Mouse (Mus musculus) urinary bladder, adult 2 months (tissue): Measurements from ENCODE around the gene Ugt1a10. TPM values are rescaled to one million over a fixed set of nuclear protein-coding genes. Genes with fewer than 3 reads are reported as not detected.

Experiments used
- DNase-seq: peaks from one replicate; pipeline ENCODE4 v3.0.0; 2022; ENCODE audit warnings: low spot score
- polyA plus RNA-seq: library from polyadenylated mRNA; depleted of rRNA; stranded (reverse); fragments of >200 nt; gene quantifications from 2 replicates; pipeline ENCODE4 v1.2.3, GENCODE M21; 2012

The Ugt1a10 gene
- polyA plus RNA-seq, 1 experiment = not detected

DNA sequence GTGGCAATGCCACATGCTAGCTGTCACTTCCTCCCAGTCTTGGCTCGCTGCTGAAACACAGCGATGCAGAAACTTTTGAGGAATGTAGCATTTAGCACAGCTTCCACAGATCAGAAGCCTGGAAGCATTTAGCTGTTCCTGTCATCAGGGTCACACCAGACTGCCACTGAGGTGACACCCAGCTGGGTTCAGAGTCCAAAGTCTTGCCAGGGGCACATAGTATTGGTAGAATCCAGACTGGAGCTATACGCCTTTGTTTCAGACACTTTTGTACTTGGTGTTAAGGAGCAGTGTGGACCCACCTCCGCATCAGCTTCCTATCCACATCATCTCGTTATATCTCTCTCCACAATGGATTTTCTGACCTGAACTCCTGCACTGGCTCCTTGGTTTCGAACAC, 198.4 kb downstream of the Ugt1a10 start:
- no peak for DNase-seq

DNA sequence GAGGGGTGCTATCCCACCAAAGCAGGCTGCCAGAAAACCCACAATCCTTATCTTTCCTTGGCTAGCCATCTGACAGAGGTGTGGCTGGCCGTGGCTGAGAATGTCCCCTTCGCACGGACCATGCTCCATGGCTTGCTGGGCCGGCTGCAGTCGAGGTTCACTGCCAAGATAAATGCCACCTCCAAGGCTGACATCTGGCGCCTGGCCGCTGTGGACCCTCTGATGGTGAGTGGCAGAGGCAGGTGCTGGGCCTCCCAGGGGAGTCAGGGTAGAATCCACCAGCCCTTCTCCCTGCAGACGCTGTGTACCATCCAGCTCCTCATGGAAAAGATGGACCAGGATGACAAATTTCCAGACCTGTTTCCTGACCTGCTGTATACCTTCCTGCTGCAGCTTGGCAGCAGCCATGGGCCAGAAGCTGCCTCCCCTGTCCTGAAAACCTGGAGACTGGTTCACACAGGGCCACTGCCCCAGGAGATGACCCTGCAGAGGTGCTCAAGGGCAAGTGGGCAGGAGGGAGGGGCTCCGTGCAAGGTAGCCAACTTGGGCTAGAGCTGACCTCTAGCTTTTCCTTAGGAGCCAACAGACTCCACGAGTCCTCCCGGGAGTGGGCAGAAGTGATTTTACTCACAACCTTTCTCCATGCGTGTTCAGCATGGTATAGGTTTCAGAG, 199.7 kb downstream of the Ugt1a10 start:
- no peak for DNase-seq

DNA sequence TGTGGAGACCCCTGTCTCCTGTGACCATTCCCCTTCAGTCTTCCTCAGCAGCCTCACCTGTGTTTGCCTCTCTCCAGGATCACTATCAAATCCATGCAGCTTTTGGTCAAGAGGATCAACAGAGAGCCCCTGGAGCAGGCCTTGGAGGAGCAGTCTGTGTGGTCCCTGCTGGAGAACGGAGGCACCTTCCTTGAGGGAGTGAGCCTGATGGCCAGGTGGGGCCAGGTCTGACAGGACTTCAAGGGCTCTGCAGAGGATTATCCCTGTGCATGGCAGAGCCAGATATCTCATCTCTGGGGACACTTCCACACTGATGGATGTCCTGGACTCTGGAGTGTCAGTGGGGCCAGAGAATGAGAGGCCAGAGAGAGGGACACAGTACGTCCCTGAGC, 200.3 kb downstream of the Ugt1a10 start:
- DNase-seq = no peak

DNA sequence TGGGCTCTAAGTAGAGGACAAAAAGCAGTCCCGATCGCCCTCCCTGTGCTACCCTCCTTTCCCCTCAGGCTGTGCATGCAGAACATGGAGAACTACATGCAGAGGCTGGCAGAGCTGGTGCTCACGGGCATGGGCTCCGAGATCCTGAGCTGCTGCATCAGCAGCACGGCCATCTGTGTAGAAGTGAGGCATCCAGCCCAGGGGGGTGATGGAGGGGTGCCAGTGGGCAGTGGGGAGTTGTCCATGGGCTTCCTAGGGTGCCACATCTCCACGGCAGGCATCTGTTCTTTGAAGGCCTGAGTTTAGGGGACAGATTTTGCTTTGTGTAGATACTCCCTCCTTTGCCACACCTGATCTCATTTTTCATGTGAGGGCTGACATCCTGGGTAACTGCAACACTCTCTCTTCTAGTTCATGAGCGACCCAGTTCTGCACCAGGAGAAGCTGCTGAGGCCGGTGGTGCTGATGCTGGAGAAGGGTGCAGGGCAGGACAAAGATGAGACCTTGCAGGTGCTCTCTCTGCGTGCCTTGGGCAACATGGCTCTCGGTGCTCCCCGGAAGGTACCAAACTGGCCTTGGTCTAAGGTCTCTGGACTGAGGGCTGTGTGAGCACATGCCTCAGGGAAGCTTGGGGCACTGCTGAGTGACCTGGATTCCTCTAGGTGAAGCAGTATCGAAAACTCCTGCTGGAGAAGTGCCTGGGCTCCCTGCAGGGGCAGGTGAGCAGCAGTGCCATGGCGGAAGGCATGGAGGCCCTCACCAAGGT, 201.0 kb downstream of the Ugt1a10 start:
- no peak for DNase-seq

DNA sequence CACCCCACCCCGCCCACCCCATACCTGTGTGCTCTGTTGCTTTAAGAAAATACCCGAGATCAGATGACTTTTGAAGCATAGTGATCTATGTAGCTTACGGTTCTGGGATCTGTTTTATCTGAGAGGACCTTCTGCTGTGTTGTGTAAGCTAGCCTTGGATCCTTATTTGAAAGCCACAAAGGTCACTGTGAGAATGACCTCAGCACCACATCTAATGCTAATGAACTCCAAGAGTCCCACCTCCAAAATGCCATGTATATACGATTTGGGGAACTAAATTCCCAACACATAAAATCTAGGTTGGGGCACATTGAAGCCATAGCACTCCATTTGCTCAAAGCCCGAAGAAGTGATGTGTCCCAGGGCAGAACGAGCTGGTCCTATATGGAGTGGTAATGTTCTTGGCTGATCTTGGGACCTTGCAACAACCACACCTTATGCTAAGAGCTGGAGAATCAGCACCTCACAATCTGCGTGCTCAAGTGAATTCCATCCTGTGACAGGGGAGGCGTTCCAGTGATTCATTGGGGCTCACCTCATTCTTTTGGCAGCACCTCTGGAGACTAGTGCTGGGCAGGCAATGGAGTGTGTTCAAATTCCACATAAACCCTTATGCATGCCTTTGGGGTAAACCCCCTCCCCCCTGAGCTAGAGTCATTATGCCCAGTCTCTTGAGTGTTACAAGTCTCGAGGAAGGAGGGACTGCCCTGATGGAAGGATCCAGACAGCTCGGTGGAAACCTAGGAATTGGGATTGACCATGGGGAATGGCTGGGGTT, 201.9 kb downstream of the Ugt1a10 start:
- DNase-seq = no peak

DNA sequence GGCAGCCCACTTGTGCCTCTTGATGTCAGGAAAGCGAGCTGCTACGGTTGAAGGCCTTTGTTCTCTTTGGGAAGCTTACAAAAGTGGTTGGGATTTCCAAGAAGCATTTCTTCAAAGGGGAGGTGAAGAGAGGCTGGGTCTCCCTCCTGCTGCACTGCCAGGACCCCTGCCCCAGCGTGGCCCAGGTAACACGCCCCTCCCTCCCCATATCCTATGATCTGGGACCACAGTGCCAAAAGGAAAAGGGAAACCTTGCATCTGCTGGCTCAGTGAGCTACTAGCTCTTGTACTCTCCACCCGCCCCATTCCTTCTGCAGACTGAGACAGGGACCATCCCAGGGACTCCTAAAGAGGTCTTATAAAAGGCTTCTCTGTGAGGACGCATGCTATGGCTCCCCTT, 202.5 kb downstream of the Ugt1a10 start:
- DNase-seq = no peak

DNA sequence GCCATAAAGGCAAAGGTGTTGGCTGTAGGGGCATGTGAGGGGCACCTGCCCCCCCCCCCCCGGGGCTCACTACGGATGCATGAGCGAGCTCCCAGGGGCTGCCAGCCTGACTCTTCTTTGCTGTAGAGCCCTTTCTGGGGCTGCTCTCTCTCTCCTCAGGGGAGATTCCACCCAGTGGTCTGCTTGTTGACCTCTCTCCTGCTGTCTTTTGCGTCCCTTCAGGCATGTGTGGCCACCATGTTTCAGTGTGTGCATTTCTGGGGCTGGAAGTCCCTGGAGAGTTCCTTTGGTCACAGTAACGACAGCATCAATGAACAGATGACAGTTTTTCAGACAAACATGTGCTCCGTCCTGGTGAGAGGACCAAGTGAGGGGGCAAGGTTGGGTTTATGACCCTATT, 203.2 kb downstream of the Ugt1a10 start:
- DNase-seq = no peak

DNA sequence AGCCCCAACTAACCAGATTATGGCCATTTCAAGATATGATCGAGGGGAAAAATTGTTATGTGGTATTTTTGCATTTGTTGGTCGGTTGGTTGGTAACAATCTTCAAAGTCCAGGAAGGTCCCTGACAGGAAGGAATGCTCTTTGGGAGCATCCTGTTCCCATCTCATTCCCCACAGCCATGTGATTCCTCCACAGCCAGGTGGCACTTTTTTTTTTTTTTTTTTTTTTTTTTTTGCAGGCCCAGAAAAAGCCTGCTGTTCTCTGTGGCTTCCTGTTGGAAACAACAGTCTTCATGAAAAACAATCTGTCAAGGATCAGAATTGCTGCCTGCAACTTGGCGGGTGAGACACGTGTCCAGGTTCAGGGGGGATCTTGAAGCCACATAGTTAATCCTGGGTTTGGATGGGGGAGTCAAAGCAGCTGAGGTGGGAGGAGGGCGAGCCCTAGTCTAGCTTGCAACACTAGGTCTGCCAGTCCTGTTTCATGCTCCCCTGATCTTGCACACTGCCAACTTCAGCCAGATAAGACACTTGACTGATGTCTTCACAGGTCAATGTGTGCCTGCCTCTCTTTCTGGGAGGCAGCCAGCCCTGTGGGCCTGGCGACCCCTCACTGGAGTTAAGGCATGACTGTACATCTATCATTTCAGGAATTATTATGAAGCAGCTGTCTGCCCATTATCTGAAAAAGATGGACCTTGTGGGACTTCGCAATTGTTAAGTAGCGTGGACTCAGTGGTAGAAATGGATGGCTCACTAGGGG, 203.9 kb downstream of the Ugt1a10 start:
- no peak for DNase-seq

DNA sequence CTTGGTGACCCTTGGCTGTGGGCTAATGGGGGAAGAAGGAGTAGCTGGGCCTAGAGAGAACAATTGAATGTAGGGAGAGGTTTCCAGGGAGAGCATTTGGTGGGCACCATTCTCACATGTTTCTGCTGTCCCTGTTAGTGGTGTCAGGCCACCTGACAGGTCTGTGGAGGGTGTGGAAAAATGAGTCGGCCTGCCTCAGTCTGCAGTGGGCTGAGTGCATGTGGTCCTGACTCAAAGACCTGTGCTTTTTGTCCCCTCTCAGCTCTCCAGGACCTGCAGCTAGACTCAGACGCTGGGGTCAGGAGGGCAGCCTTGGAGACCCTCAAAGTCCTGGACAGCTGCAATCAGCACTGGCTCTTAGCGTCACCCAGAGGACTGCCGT, 204.4 kb downstream of the Ugt1a10 start:
- DNase-seq = no peak

DNA sequence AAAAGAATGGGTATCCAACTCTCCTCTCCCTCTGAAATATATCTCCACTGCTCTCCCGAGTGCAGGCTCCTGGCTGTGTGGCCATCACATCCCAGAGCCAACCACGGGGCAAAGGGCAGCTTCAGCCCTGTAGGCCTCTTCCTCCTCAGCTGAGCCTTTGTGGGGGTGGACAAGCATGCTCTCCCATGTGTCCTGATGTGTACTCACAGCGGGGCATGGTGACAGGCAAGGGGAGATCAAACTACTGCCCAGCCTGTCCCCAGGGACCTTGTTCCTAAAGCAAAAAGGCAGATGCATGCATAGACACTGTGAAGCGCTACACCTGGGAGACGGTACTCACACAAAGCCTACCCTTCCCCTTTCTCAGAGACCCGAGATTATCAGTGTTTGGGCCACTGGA, 204.9 kb downstream of the Ugt1a10 start:
- no peak for DNase-seq

DNA sequence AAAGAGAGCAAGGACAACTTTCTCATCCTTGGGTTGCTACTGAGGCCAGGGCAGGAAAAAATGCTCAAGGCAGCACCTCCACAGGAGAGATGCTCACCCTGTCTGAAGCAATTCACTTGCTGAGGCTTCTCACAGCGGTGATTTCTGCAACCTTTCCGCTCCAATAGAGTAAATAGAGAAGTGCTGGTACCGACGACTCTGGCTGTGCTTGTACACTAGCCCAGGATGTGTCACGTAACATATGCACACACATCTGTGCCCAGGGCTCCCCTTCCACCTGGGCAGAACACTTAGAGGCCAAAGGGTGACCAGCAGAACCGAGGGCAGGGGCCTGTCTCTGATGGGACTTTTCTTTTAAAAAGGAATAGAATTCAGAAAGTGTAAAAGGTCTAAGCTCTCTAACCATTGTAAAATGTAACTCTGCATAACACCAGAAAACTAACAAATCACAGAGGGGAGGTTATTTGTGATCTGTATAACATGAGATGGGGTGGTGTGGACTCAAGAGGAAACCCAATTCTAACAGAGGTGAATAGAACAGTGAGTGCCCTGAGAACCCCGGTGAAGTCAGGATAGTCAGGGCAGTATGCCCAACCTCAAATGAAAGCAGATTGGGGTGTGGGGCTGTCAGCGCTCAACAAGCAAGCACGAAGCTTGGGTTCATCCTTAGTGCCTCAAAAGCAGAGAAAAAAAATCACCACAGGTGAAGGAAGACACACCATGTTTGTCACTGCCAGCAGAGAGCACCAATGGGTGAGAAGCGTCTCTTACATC, 205.6 kb downstream of the Ugt1a10 start:
- peak; percentile 40 for DNase-seq

DNA sequence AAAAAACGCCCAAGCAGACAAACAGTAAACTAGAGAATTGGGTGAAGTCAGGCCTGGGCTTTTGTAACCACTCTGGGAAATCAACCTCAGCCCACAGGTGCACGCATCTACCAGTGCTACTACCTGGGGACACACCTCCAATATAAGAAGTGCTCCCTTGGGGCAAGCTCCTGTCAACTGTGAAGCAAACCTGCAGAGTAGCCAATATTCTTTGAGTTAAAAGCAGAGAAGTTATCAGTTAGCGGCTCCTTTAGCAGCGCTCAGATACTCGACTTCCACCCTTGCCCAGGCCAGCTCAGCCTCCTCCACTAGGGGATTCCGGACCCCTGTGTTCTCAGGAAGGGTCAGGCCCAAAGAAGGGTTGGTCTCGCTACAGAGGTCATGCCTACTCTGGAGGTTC, 206.5 kb downstream of the Ugt1a10 start:
- no peak for DNase-seq

DNA sequence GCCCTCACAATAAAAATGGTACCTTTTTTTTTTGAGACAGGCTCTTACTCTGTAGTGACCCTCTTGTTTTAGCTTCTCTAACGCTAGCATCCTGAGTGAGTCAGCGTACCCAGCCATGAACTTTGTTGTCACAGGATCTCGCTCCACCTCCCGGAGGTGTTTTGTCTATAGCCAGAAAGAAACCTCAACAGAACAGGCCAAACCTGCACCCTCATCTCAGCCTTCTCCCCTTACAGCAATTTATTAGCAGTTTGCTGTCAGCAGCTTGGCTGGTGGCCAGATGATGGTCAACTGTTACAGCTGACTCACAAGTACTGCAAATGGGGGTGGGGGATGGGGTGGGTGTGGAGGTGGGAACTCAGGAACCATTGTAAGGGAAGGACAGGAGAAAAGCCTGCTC, 207.1 kb downstream of the Ugt1a10 start:
- DNase-seq = peak; percentile 94

DNA sequence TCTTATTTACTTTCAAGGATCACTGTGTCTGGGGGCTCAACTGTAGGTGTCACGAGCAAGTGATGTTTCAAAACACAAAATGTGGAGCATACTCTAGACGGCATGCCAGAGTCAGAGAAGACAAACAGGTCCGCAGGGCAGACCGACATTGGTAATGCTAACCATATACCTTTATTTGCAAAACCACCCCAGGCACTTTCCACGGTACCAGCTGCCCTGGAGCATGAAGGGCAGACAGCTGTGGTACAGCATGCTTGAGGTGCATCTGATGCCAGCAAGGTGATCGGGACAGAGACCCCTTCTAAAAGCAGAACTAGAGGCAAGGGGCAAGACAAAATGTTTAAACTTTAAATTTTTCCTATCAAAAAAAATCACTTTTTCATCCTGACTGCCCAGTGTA, 207.8 kb downstream of the Ugt1a10 start:
- no peak for DNase-seq

DNA sequence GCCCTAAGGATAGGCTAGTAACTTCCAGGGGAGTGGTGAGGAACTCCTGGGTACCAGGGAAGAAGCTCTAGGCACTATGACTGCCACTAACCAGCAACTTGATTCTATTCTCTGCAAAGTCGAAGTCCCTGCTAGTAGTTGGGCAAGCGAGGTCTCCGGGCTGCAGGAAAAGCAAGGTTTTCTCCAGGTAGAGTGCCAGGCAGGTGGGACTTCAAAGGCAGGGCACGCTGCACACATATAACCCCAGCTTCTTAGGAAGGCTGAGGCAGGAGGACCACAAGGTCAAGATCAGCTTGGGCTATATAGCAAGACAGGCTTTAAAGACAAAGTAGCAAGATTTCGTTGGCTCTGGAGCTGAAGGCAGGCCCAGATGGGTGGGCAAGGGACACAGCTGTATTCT, 208.6 kb downstream of the Ugt1a10 start:
- no peak for DNase-seq

DNA sequence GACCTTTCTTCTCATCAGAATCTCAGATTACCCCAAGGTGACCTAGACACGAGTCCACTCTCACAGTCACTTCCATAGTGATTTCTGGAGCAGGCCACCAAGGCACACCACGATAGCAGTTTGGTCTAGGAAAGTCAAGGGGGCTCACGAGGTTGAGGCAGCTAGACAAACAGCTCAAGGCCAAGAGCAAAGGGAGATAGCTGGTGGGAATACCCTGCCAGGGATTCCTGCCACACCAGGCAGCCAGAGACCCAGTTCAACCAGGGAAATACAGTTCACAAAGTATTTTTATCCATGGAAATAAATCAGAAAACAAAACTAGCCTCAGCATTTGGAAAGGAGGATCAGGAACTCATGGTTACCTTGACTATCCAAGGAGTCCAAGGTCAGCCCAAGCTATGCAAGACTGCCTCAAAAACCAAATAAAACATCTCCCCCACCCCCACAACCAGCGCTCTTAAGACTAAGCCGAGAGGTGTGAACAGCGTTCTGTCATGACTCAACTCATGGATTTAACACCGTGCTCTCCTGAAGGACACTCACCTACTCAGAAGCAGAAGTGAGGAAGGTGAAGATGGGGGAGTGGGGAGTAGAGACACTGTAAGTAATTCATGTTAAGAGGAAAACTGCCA, 209.2 kb downstream of the Ugt1a10 start:
- DNase-seq = no peak

DNA sequence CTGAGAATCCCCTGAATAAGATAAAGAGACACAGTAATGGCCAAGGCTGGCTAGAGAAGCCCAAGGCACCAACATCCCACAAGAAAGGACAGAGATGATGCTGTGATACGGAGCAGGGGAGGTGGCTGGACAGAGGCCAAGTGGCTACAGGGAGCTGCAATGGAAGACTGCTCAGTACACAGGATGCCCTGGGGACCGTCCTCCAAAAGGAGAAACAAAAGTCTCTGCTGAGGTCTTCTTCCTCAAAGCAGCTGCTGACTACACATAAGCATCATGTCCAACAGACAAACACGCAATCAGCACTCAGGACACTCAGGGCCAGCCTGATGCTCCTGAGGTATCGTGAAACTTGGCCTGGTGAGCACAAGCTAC, 209.7 kb downstream of the Ugt1a10 start:
- peak; percentile 42 for DNase-seq

DNA sequence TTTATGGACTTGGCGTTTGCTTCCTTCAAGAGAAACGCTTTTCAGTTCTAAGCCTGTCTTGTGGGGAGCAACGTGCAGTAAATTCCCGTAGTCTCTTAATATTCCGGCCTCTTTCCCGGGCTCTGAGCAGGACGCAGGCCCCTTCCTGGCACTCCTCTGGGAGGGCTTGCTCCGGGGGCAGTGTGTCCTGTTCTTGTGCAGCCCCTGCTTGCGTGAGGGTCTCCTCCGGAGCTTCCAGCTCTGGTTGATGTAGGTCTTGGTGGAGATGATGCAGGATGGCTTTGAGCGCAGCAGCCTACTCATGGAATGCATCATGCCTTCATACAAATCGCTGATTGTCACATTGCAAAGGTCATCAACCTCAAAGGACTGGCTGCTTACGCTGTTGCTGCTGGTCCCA, 210.9 kb downstream of the Ugt1a10 start:
- DNase-seq = peak; percentile 44

DNA sequence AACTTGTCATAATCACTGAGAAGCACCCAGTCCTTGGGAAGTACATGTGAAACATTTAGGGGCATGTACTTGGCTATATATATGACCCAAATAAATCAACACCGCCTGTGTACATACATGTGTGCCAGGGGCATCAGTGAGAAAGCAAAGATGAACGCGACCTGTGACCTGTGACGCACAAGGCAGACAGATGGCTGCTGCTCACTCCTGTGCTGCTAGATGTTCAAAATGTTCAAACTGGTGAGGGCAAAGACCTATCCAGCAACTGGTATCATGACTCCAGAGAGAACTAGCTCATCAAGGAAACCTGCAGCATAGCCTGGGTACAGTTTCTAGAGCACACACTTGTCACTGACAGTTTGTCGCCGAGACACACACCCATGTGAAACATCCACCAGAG, 212.3 kb downstream of the Ugt1a10 start:
- DNase-seq = no peak

DNA sequence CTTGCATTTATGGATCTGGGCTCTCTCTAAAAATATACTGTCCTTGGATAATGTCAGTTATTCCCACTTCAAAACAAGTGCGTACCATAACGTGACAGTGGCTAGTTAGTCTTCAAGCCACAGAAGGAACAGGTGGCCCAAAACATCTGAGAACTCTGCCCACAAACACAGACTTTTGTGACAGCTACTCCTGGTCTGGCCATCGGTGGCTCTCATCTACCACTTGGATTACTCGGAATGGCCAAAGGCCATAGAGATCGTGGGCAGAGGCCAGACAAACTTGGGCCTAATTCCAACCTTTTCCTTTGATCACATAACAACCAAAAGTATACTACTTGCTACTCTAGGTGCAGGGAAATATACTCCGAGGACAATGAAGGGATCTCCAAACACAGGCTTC, 212.9 kb downstream of the Ugt1a10 start:
- no peak for DNase-seq
